Mouse (Mus musculus): ENCODE measurements around the gene Pou1f1.

Pou1f1 gene

DNA sequence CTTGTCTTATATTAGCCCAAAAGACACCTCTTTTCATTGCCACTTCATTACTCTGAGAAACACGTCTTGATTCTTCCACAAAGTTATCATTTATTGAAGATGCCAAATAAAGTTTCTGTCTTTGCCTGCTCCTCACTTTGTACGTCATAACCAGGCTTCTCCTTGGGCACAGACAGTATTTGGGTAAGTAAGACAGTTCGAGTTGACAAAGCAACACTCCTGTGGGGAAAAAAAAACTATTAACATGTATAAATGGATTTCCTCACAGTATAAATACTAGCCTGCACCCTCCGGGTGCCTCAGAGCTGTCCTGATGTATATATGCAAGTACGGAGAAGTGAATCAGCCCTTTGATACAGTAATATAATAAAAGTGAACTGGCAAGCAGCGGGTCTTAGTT is at the start of gene Pou1f1:
TSS of gene Pou1f1 (plus strand) at position 301 of the 400 bp plus-strand sequence.
- DNase-seq (ENCODE audit: low spot score in 2 of 2) = no peak

GRCm38 (mm10) chr16:65470650-65471049 is 49.7 kb upstream of the Pou1f1 start:
- DNase-seq (ENCODE audit: low spot score in 2 of 2) = no peak

- no peak for DNase-seq (ENCODE audit: low spot score in 2 of 2)
Measured at GRCm38 (mm10) chr16:65472472-65473001, 47.8 kb upstream of the Pou1f1 start.

DNA sequence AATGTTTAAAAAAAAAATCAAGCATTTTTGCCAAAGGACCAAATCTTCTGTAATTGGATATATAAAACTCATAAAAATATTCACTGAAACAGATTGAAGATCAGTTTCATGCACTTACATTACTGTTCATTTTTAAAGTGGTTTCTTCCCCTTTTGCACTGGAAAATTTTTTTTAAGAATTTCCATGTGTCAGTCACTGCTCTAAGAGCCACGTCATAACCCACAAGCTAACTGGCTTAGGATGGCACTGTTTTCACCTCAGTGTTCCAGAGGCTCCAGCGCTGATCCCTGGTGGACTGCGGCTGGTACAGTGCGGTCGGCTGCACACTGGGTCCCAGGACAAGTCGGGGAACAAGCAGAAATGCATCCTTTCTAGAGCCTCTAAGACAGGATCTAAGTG is 34.6 kb upstream of the Pou1f1 start:
- DNase-seq (ENCODE audit: low spot score in 2 of 2) = no peak

DNA sequence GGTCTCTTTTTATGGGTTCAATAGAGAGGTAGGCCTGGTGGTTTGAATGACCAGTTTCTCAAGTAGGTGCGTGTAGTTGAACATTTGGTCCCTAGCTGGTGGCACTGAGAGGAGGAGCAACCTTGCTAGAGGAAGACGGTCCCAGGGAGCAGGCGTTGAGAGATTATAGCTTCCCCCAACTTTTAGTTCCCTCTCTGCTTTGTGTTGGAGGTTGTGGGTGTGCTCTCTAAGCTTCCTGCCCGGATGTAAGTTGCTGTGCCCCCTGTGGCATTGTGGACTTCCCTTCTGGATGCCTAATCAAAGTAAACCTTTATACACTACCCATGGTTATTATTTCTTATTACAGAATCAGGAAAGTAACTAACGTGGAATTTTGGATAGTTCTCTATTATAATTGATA is 24.3 kb upstream of the Pou1f1 start:
- no peak for DNase-seq (ENCODE audit: low spot score in 2 of 2)

DNA sequence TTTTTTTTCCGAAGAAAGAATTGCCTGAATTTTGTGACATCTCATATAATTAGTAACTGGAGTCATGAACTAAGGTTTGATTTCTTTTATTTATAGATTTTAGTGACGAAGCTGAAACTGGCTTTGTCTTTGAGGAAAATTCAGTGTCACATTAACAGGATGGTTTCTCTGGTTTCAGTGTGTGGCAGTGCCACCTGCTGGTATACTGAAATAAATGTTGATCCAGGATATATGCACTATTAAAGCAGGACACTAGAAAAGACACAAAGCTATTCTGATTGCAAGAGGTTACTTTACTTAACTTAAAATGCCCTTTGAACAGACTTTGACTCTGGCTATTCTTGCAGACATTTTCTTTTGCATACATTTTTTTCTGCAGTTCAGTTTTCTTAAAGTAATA is 23.3 kb upstream of the Pou1f1 start:
- peak in 1 of 2 experiments; percentile 5 for DNase-seq (ENCODE audit: low spot score in 2 of 2)

DNA sequence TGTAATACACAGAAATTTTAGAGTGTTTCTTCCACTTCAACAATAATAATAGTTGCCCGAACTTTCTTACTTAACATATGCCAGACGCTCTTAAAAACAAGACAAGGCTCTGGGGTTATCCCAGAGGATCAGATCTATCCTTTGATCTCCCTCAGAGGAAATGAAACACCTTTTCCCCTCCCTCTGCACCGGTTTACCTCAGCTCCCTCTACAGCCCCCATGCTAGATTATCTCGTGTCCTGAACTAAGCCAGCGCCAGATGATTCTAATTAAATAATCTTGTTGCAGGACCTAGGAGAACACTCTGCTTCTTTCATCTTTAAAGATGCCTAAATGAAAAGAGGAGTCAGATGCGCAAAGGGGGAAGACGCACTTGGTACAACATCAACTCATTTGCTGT is 6.1 kb upstream of the Pou1f1 start:
- DNase-seq (ENCODE audit: low spot score in 2 of 2) = no peak

GRCm38 (mm10) chr16:65526004-65526403 is 5.7 kb downstream of the Pou1f1 start:
- DNase-seq (ENCODE audit: low spot score in 2 of 2) = no peak

- no peak for DNase-seq (ENCODE audit: low spot score in 2 of 2)
Measured at GRCm38 (mm10) chr16:65526695-65527094, 6.4 kb downstream of the Pou1f1 start.

DNA sequence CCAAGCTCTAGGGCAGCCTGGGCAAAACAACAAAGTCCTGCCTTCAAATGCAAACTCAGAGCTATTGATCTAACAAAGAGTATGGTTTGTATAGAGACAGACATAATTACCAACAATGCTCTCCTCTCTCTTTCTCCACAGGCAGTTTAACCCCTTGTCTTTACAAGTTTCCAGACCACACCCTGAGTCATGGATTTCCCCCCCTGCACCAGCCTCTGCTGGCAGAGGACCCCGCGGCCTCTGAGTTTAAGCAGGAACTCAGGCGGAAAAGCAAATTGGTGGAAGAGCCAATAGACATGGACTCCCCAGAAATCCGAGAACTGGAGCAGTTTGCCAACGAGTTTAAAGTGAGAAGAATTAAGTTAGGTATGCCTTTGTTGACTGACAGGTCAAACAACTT is 9.3 kb downstream of the Pou1f1 start:
- no peak for DNase-seq (ENCODE audit: low spot score in 2 of 2)

GRCm38 (mm10) chr16:65531663-65532062 is 11.4 kb downstream of the Pou1f1 start:
- DNase-seq (ENCODE audit: low spot score in 2 of 2) = no peak

DNA sequence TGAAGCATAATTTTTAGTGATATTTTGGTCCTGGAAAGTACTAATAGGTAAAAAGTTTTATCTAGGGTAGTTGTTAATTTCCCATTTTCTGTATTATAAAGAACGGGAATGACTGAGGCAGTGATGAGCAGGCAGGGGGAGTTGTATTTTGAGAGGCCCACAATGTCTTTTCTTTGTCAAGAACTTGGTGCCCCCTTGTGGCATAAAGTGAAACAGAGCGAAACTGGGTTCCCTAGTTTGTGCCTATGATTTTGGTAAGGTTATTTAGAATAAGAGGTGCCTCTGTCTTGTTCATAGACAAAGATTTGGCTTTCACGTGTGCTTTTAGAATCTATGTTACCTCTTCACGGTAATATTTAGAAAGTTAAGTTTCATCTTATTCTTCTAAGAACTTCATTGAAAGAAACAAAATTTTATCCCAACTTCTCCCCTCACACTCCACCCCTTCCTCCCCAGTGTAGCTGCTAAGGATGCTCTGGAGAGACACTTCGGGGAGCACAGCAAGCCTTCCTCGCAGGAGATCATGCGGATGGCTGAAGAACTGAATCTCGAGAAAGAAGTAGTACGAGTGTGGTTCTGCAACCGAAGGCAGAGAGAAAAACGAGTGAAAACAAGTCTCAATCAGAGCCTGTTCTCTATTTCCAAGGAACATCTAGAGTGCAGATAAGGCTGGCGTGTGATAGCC is 13.1 kb downstream of the Pou1f1 start:
- peak; percentile 6 to 13 for DNase-seq (ENCODE audit: low spot score in 2 of 2)

DNA sequence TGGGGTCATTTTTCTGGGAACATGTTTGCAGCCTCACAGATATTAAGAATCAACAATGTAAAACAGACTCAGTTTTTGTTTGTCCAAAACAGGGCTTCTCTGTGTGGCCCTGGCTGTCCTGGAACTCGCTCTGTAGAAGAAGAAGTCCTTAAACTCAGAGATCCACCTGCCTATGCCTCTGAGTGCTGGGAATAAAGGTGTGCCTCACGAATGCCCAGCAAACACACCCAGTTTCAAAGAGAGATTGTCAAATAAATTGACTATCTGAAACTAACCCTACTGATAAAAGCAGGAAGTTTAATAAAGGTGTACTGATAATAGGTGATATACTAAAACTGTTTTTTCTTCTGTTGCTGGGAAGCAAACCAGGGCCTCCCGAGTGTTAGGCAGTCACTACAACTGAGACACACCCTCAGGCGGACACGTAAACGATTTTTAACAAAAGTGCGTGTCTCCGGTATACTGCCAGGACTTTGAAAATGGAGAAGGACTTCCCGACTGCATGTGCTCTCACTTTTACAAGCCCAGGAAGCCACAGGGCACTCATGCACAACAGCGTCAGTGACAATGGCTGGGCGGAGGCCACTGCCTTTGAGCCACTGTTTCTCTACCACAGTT is 23.5 kb downstream of the Pou1f1 start:
- no peak for DNase-seq (ENCODE audit: low spot score in 2 of 2)

DNA sequence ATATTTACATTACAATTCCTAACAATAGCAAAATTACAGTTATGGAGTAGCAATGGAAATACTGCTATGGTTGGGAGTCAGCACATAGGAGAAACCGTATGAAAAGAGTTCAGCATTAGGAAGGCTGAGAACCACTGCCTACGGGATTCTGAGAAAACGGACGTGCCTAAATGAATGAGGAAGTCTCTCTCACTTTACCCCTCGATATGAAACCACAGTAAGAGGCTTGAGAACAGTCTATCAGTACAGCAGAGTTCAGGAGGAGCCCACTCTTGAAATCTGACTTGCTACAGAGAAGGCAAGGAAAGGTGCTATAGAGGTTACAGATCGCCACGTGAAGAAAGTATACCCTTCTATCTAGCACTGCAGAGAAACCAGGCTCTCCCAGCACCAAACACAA is 28.6 kb downstream of the Pou1f1 start:
- DNase-seq (ENCODE audit: low spot score in 2 of 2) = no peak

DNA sequence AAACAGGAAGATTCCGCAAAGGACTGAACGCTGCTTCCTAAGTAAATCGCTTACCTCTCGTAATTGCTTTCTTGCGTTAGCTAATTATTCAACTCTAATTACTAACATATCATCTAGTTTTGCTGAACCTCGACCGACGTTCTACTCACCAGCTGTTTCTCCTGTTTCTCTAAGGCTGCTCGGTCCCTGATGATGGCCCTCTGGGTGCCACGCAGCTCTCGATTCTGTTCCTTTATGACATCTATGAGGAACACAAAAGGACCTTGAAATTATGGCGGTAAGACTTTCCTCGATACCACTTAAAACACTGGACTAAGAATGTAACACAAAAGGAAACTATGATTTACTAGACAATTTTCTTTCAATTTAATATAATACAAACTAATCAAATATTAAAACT is 30.5 kb downstream of the Pou1f1 start:
- no peak for DNase-seq (ENCODE audit: low spot score in 2 of 2)

GRCm38 (mm10) chr16:65554267-65554666 is 34.0 kb downstream of the Pou1f1 start:
- DNase-seq (ENCODE audit: low spot score in 2 of 2) = no peak

DNA sequence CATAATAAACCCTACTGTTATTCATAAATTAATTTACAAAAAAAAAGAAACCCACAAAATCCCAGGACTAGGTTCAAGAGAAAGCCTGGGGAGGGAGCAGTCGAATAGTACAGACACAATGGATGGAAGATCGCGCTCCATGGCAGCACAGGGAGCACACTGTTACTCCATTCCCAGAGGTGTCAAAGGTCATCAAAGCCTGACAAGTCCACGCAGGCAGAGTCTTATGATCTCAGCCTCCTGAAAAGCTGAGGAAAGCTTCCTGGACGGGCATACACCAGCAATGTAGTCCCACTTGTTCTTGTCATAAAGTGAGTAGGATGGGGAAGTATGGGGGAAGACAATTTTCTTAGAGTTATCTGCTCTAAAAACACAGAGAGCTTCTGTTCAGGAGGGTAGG is 37.1 kb downstream of the Pou1f1 start:
- no peak for DNase-seq (ENCODE audit: low spot score in 2 of 2)

DNA sequence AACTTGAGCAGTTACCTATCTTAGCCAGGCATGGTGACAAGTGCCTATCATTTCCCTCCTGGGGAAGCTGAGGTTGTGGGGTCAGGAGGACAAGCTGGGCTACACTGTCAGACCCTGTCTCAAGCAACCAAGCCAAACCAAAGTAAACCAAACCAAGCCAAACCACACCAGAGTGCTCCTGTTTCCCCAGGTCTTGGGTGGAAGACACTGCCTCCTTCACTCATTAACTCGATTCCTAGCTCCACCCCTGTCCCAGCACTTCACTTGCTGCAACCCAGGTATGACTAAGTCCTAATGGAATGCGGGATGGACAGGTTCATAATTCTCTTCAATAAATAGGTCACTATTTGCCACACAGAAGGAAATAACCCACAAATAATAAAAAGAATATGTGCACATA is 39.3 kb downstream of the Pou1f1 start:
- DNase-seq (ENCODE audit: low spot score in 2 of 2) = no peak

GRCm38 (mm10) chr16:65560996-65561962 is 41.0 kb downstream of the Pou1f1 start:
- no peak for DNase-seq (ENCODE audit: low spot score in 2 of 2)

GRCm38 (mm10) chr16:65561963-65562863 is 41.9 kb downstream of the Pou1f1 start, which contains the start of gene Chmp2b:
Gene Chmp2b (minus strand): TSS chr16:65562726.
- DNase-seq (ENCODE audit: low spot score in 2 of 2) = peak; percentile 80 to 81

GRCm38 (mm10) chr16:65562864-65563206 is 42.5 kb downstream of the Pou1f1 start:
- DNase-seq (ENCODE audit: low spot score in 2 of 2) = no peak
